Mouse (Mus musculus): ENCODE results near the gene Dnaja3. TPM values are rescaled to one million over a fixed set of nuclear protein-coding genes. Genes with fewer than 3 reads are reported as not detected.
"Not testable (repeated sequence)": the region's sequence is repeated elsewhere in the genome, so short reads cannot be mapped to it uniquely, and the experiment has no call there.

Gene Dnaja3
- polyA plus RNA-seq, 1 experiment from 2014 or later = 71.6 TPM

- Histone ChIP-seq H3K9ac (ENCODE audit: low read length) (no peak overlapping the region), H3K27me3 (replicated peaks; ENCODE audit: control insufficient read depth, insufficient read depth, low read length) (no peaks in the 10 kb centered on the region), H3K36me3 (ENCODE audit: control insufficient read depth, insufficient read depth, low read length) (peaks cover 42% of the 10 kb centered on the region), H3K27ac (ENCODE audit: low read depth) (no peak overlapping the region), H3K4me2 (ENCODE audit: low read length) (no peak overlapping the region), H3K9me3 (ENCODE audit: control insufficient read depth, low read length) (no peaks in the 10 kb centered on the region), H3K4me1 (replicated peaks; ENCODE audit: control insufficient read depth, insufficient read depth, low read length) (peaks cover 8% of the 10 kb centered on the region), H3K4me3 (ENCODE audit: low read depth, low read length) (no peak overlapping the region)
- ATAC-seq (replicated peaks; ENCODE audit: low FRiP score, low TSS enrichment, low read depth) = no peak
- DNase-seq (ENCODE audit: low spot score) = no peak
- WGBS = 93% methylated on average over 5 of the region's 5 CpGs
Measured at GRCm38 (mm10) chr16:4676836-4677235, 37.0 kb downstream of the Dnaja3 start.

GRCm38 (mm10) chr16:4678080-4678479 lies 38.3 kb downstream of the Dnaja3 start:
- H3K27ac ChIP-seq (ENCODE audit: low read depth) = no peak overlapping the region
- peaks cover 8% of the 10 kb centered on the region for H3K4me1 ChIP-seq (replicated peaks; ENCODE audit: control insufficient read depth, insufficient read depth, low read length)
- H3K9me3 ChIP-seq (ENCODE audit: control insufficient read depth, low read length) = no peaks in the 10 kb centered on the region
- H3K4me2 ChIP-seq (ENCODE audit: low read length) = no peak overlapping the region
- ATAC-seq (replicated peaks; ENCODE audit: low FRiP score, low TSS enrichment, low read depth) (no peak), DNase-seq (ENCODE audit: low spot score) (no peak)
- H3K27me3 ChIP-seq (replicated peaks; ENCODE audit: control insufficient read depth, insufficient read depth, low read length) = no peaks in the 10 kb centered on the region
- H3K36me3 ChIP-seq (ENCODE audit: control insufficient read depth, insufficient read depth, low read length) = peaks cover 35% of the 10 kb centered on the region
- no peak overlapping the region for H3K4me3 ChIP-seq (ENCODE audit: low read depth, low read length)
- no peak overlapping the region for H3K9ac ChIP-seq (ENCODE audit: low read length)
- WGBS = 75% methylated on average over 5 of the region's 5 CpGs

GRCm38 (mm10) chr16:4679121-4680018 lies 39.6 kb downstream of the Dnaja3 start, which contains the start of gene Coro7:
Gene Coro7 (minus strand): TSS chr16:4679777.
- under 1% methylated on average over 47 of the region's 47 CpGs for WGBS
- H3K27me3 ChIP-seq (replicated peaks; ENCODE audit: control insufficient read depth, insufficient read depth, low read length) = no peaks in the 10 kb centered on the region
- peak within 1 kb of the TSS; percentile 72 for H3K4me2 ChIP-seq (ENCODE audit: low read length)
- peaks cover 24% of the 10 kb centered on the region for H3K36me3 ChIP-seq (ENCODE audit: control insufficient read depth, insufficient read depth, low read length)
- peak within 1 kb of the TSS; percentile 71 for H3K4me3 ChIP-seq (ENCODE audit: low read depth, low read length)
- ATAC-seq (replicated peaks; ENCODE audit: low FRiP score, low TSS enrichment, low read depth) (peak; percentile 88), DNase-seq (ENCODE audit: low spot score) (peak; percentile 89)
- peaks cover 8% of the 10 kb centered on the region for H3K4me1 ChIP-seq (replicated peaks; ENCODE audit: control insufficient read depth, insufficient read depth, low read length)
- no peaks in the 10 kb centered on the region for H3K9me3 ChIP-seq (ENCODE audit: control insufficient read depth, low read length)
- H3K9ac ChIP-seq (ENCODE audit: low read length) = peak within 1 kb of the TSS; percentile 55
- H3K27ac ChIP-seq (ENCODE audit: low read depth) = peak within 1 kb of the TSS; percentile 51

DNA sequence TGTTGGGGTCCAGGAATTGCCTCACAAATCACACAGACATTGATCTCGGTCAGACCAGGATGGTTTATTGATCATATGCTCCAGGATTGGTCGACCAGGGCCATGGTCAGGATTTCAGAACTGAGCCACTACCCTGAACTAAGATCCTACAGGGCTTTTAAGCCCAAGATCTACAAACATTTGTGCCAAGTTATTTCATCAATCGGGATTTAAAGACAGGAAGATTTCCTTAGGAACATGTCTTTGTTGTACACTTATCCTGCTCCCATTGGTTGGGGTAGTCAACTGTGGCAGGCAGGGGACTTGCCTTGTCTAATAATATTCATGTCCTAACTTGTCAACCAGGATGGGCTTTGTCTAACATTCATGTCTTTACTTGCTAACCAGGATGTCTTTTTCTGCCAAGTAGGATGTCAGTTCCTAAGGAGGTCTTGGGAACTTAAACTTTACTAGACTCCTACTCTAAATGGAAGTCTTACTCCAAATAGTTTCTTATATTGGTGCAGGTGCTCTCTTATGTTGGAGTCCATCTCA lies 41.2 kb downstream of the Dnaja3 start:
- 81% methylated on average over 3 of the region's 3 CpGs for WGBS
- not testable (repeated sequence) for H3K36me3 ChIP-seq (ENCODE audit: control insufficient read depth, insufficient read depth, low read length); ATAC-seq (replicated peaks; ENCODE audit: low FRiP score, low TSS enrichment, low read depth)

GRCm38 (mm10) chr16:4682628-4683179 lies 42.9 kb downstream of the Dnaja3 start:
- Histone ChIP-seq H3K4me1 (replicated peaks; ENCODE audit: control insufficient read depth, insufficient read depth, low read length) (peaks cover 18% of the 10 kb centered on the region), H3K9ac (ENCODE audit: low read length) (no peak overlapping the region), H3K36me3 (ENCODE audit: control insufficient read depth, insufficient read depth, low read length) (peaks cover 9% of the 10 kb centered on the region), H3K27me3 (replicated peaks; ENCODE audit: control insufficient read depth, insufficient read depth, low read length) (no peaks in the 10 kb centered on the region), H3K4me3 (ENCODE audit: low read depth, low read length) (no peak overlapping the region), H3K27ac (ENCODE audit: low read depth) (no peak overlapping the region), H3K9me3 (ENCODE audit: control insufficient read depth, low read length) (no peaks in the 10 kb centered on the region), H3K4me2 (ENCODE audit: low read length) (peak overlapping the region; percentile 58; the same call in 1 of the 2 replicates)
- WGBS = 80% methylated on average over 4 of the region's 4 CpGs
- no peak for DNase-seq (ENCODE audit: low spot score)
- no peak for ATAC-seq (replicated peaks; ENCODE audit: low FRiP score, low TSS enrichment, low read depth)

More for the DNA sequence above, 41.2 kb downstream of the Dnaja3 start:
- not testable (repeated sequence) for H3K9me3 ChIP-seq (ENCODE audit: control insufficient read depth, low read length); H3K4me3 ChIP-seq (ENCODE audit: low read depth, low read length); DNase-seq (ENCODE audit: low spot score); H3K4me2 ChIP-seq (ENCODE audit: low read length); H3K27me3 ChIP-seq (replicated peaks; ENCODE audit: control insufficient read depth, insufficient read depth, low read length); H3K9ac ChIP-seq (ENCODE audit: low read length); H3K27ac ChIP-seq (ENCODE audit: low read depth)
- H3K4me1 ChIP-seq (replicated peaks; ENCODE audit: control insufficient read depth, insufficient read depth, low read length) = peaks cover 18% of the 10 kb centered on the region

DNA sequence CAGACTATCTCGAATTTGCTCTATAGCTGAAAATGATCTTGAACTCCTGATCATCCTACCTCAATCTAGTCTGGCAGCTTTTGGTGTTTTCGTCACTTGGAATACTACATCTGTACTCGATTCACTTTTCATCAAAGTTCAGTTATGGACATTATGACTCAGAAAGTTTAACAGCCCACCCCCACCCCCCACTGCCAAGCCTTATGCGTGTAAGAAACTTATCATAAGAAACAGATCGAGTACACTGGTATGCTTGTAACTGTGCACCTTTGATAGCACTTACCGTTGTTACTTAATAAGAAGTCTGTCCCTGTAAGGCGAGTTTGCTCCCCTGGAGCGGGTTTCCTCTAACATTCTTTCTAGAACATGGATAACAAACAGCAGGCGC lies 43.4 kb downstream of the Dnaja3 start:
- Histone ChIP-seq H3K4me1 (replicated peaks; ENCODE audit: control insufficient read depth, insufficient read depth, low read length) (peaks cover 18% of the 10 kb centered on the region), H3K27ac (ENCODE audit: low read depth) (peak overlapping the region; percentile 47; the same call in 1 of the 2 replicates), H3K9me3 (ENCODE audit: control insufficient read depth, low read length) (no peaks in the 10 kb centered on the region), H3K4me2 (ENCODE audit: low read length) (peak overlapping the region; percentile 58), H3K27me3 (replicated peaks; ENCODE audit: control insufficient read depth, insufficient read depth, low read length) (no peaks in the 10 kb centered on the region), H3K36me3 (ENCODE audit: control insufficient read depth, insufficient read depth, low read length) (peaks cover 14% of the 10 kb centered on the region), H3K9ac (ENCODE audit: low read length) (peak overlapping the region; percentile 64), H3K4me3 (ENCODE audit: low read depth, low read length) (peak overlapping the region; percentile 84)
- ATAC-seq (replicated peaks; ENCODE audit: low FRiP score, low TSS enrichment, low read depth) (no peak), DNase-seq (ENCODE audit: low spot score) (no peak)
- WGBS = 27% methylated on average over 9 of the region's 9 CpGs

GRCm38 (mm10) chr16:4683581-4684456 lies 44.0 kb downstream of the Dnaja3 start:
- H3K36me3 ChIP-seq (ENCODE audit: control insufficient read depth, insufficient read depth, low read length) = peaks cover 20% of the 10 kb centered on the region
- H3K4me2 ChIP-seq (ENCODE audit: low read length) = peak overlapping the region; percentile 98
- DNase-seq (ENCODE audit: low spot score) = peak; percentile 96
- no peaks in the 10 kb centered on the region for H3K9me3 ChIP-seq (ENCODE audit: control insufficient read depth, low read length)
- H3K4me3 ChIP-seq (ENCODE audit: low read depth, low read length) = peak overlapping the region; percentile 84
- no peaks in the 10 kb centered on the region for H3K27me3 ChIP-seq (replicated peaks; ENCODE audit: control insufficient read depth, insufficient read depth, low read length)
- under 1% methylated on average over 54 of the region's 54 CpGs for WGBS
- H3K9ac ChIP-seq (ENCODE audit: low read length) = peak overlapping the region; percentile 64
- H3K27ac ChIP-seq (ENCODE audit: low read depth) = peak overlapping the region; percentile 47; the same call in 1 of the 2 replicates
- peak; percentile 82 for ATAC-seq (replicated peaks; ENCODE audit: low FRiP score, low TSS enrichment, low read depth)
- H3K4me1 ChIP-seq (replicated peaks; ENCODE audit: control insufficient read depth, insufficient read depth, low read length) = peaks cover 12% of the 10 kb centered on the region

DNA sequence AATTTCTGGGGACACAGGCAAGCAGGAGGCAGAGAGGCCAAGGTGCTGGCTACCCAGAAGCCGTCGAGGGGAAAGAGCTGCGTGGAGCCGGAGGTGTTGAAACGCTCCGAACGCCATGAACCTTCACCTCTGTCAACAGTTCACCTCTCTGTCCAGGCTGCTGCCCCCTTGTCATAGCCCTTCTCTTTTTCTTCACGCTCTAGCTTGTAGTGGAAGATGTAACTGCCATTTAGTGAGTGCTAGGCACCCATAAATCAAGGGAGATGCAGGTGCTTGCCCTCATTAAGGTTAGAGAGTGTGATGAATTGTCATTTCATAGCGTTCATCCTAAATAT lies 44.6 kb downstream of the Dnaja3 start:
- no peak overlapping the region for H3K27ac ChIP-seq (ENCODE audit: low read depth)
- DNase-seq (ENCODE audit: low spot score) = no peak
- peaks cover 9% of the 10 kb centered on the region for H3K4me1 ChIP-seq (replicated peaks; ENCODE audit: control insufficient read depth, insufficient read depth, low read length)

More for the DNA sequence above, 44.6 kb downstream of the Dnaja3 start:
- peak overlapping the region; percentile 98 for H3K4me2 ChIP-seq (ENCODE audit: low read length)
- no peaks in the 10 kb centered on the region for H3K27me3 ChIP-seq (replicated peaks; ENCODE audit: control insufficient read depth, insufficient read depth, low read length)
- H3K9ac ChIP-seq (ENCODE audit: low read length) = peak overlapping the region; percentile 64
- H3K36me3 ChIP-seq (ENCODE audit: control insufficient read depth, insufficient read depth, low read length) = peaks cover 26% of the 10 kb centered on the region
- under 1% methylated on average over 9 of the region's 9 CpGs for WGBS
- no peak for ATAC-seq (replicated peaks; ENCODE audit: low FRiP score, low TSS enrichment, low read depth)
- H3K9me3 ChIP-seq (ENCODE audit: control insufficient read depth, low read length) = no peaks in the 10 kb centered on the region
- peak overlapping the region; percentile 84 for H3K4me3 ChIP-seq (ENCODE audit: low read depth, low read length)

All from intestine, embryonic 14.5 days (tissue).